Mouse (Mus musculus) CH12.LX (cell line): ENCODE measurements around the gene Ednrb. TPM values are rescaled to one million over a fixed set of nuclear protein-coding genes. Genes with fewer than 3 reads are reported as not detected.

Source experiments
- DNase-seq: peaks from one replicate; pipeline ENCODE4 v3.0.0-alpha.2; 2013; ENCODE audit errors: extremely low read depth
- H3K27ac ChIP-seq: 2 replicates; pipeline ENCODE4 v1.5.1; 2012; ENCODE audit warnings: low read depth, mild to moderate bottlenecking, control low read depth, moderate library complexity; ENCODE audit not compliant: insufficient read depth
- H3K27me3 ChIP-seq: replicated peaks from 2 replicates; pipeline ENCODE3; 2012; ENCODE audit warnings: inconsistent platforms
- H3K36me3 ChIP-seq, 2 experiments: replicated peaks in 1 of 2; 2 replicates each; pipeline versions ENCODE3 to v1.6.1; 2012; ENCODE audit warnings: inconsistent platforms in 1 of 2, low read length in 1 of 2, mild to moderate bottlenecking in 1 of 2, mixed read lengths in 1 of 2, moderate library complexity in 1 of 2; ENCODE audit not compliant: control insufficient read depth in 1 of 2, insufficient read depth in 1 of 2
- H3K4me1 ChIP-seq, 2 experiments: 2 replicates each; pipeline ENCODE4 v1.6.1; 2012; ENCODE audit warnings: inconsistent platforms in 1 of 2, moderate library complexity in 1 of 2; ENCODE audit not compliant: insufficient read depth in 2 of 2, control insufficient read depth in 1 of 2
- H3K4me2 ChIP-seq: 2 replicates; pipeline ENCODE4 v1.6.1; 2012; ENCODE audit warnings: low read depth, mild to moderate bottlenecking, control low read depth; ENCODE audit not compliant: poor library complexity, insufficient read depth, severe bottlenecking
- H3K4me3 ChIP-seq, 3 experiments: fragments of 150-350 bp in 1 of 3; sonication (generic) in 1 of 3; replicated peaks in 1 of 3; 2 replicates each; pipeline versions ENCODE3 to v1.5.1; 2011 to 2012; ENCODE audit warnings: low read depth in 2 of 3, low read length in 2 of 3, mild to moderate bottlenecking in 2 of 3, moderate library complexity in 2 of 3, control low read depth in 1 of 3, improper control_type of control experiment in 1 of 3, inconsistent platforms in 1 of 3, mixed read lengths in 1 of 3; ENCODE audit not compliant: poor library complexity in 1 of 3
- H3K79me2 ChIP-seq: replicated peaks from 2 replicates; pipeline ENCODE4 v1.6.1; 2012; ENCODE audit warnings: mild to moderate bottlenecking, moderate library complexity; ENCODE audit not compliant: control insufficient read depth, poor library complexity, insufficient read depth, severe bottlenecking; ENCODE audit errors: extremely low read depth
- H3K9ac ChIP-seq: 2 replicates; pipeline ENCODE4 v1.6.1; 2012; ENCODE audit warnings: low read depth, mild to moderate bottlenecking, control low read depth, moderate library complexity; ENCODE audit not compliant: insufficient read depth
- H3K9me3 ChIP-seq: replicated peaks from 2 replicates; pipeline ENCODE3; 2012; ENCODE audit warnings: low read length, inconsistent platforms, mixed read lengths
- BHLHE40 ChIP-seq: IDR thresholded peaks from 2 replicates; pipeline ENCODE4 v1.6.1; 2011; ENCODE audit warnings: mild to moderate bottlenecking, low read depth, low read length, improper control_type of control experiment
- CHD2 ChIP-seq: IDR thresholded peaks from 2 replicates; pipeline ENCODE4 v1.6.1; 2011; ENCODE audit warnings: low read length, improper control_type of control experiment
- CTCF ChIP-seq, 2 experiments: IDR thresholded peaks in 1 of 2; conservative IDR thresholded peaks in 1 of 2; 2 replicates each; pipeline ENCODE4 v1.5.1; 2011 to 2012; ENCODE audit warnings: low read depth in 2 of 2, low read length in 2 of 2, improper control_type of control experiment in 1 of 2, inconsistent platforms in 1 of 2, mild to moderate bottlenecking in 1 of 2, moderate library complexity in 1 of 2
- E2F4 ChIP-seq: IDR thresholded peaks from 2 replicates; pipeline ENCODE4 v1.6.1; 2011; ENCODE audit warnings: low read depth, low read length, improper control_type of control experiment; ENCODE audit not compliant: insufficient replicate concordance
- ELF1 ChIP-seq: IDR thresholded peaks from 2 replicates; pipeline ENCODE4 v1.6.1; 2014; ENCODE audit warnings: low read depth, mild to moderate bottlenecking, inconsistent platforms, low read length, improper control_type of control experiment
- EP300 ChIP-seq: IDR thresholded peaks from 2 replicates; pipeline ENCODE4 v1.6.1; 2011; ENCODE audit warnings: low read length, improper control_type of control experiment
- ETS1 ChIP-seq: conservative IDR thresholded peaks from 2 replicates; pipeline ENCODE4 v1.6.1; 2012; ENCODE audit warnings: low read depth, mild to moderate bottlenecking, inconsistent platforms, low read length, improper control_type of control experiment, moderate library complexity
- GABPA ChIP-seq: IDR thresholded peaks from 2 replicates; pipeline ENCODE4 v1.6.1; 2012; ENCODE audit warnings: low read depth, low read length, improper control_type of control experiment, inconsistent platforms; ENCODE audit not compliant: insufficient replicate concordance
- HCFC1 ChIP-seq: IDR thresholded peaks from 2 replicates; pipeline ENCODE4 v1.6.1; 2012; ENCODE audit warnings: low read depth, mild to moderate bottlenecking, inconsistent platforms, low read length, improper control_type of control experiment
- IRF4 ChIP-seq: IDR thresholded peaks from 2 replicates; pipeline ENCODE4 v1.6.1; 2014; ENCODE audit warnings: low read depth, mild to moderate bottlenecking, inconsistent platforms, low read length, improper control_type of control experiment
- JUND ChIP-seq: conservative IDR thresholded peaks from 2 replicates; pipeline ENCODE4 v1.6.1; 2011; ENCODE audit warnings: low read depth, low read length, improper control_type of control experiment
- KAT2A ChIP-seq: IDR thresholded peaks from 2 replicates; pipeline ENCODE4 v1.6.1; 2012; ENCODE audit warnings: low read length, improper control_type of control experiment, inconsistent platforms; ENCODE audit not compliant: insufficient replicate concordance
- MAFK ChIP-seq: IDR thresholded peaks from 2 replicates; pipeline ENCODE4 v1.6.1; 2011; ENCODE audit warnings: low read length, improper control_type of control experiment; ENCODE audit not compliant: insufficient replicate concordance
- MEF2A ChIP-seq: IDR thresholded peaks from 2 replicates; pipeline ENCODE4 v1.6.1; 2014; ENCODE audit warnings: low read depth, mild to moderate bottlenecking, inconsistent platforms, low read length, improper control_type of control experiment, borderline replicate concordance
- MXI1 ChIP-seq: IDR thresholded peaks from 2 replicates; pipeline ENCODE4 v1.6.1; 2011; ENCODE audit warnings: mild to moderate bottlenecking, low read depth, low read length, improper control_type of control experiment
- MYC ChIP-seq: IDR thresholded peaks from 2 replicates; pipeline ENCODE4 v1.6.1; 2011; ENCODE audit warnings: low read depth, mild to moderate bottlenecking, improper control_type of control experiment, low read length
- RCOR1 ChIP-seq: conservative IDR thresholded peaks from 2 replicates; pipeline ENCODE4 v1.6.1; 2012; ENCODE audit warnings: low read depth, mild to moderate bottlenecking, inconsistent platforms, low read length, improper control_type of control experiment
- SIN3A ChIP-seq: IDR thresholded peaks from 2 replicates; pipeline ENCODE4 v1.6.1; 2012; ENCODE audit warnings: low read length, improper control_type of control experiment, inconsistent platforms
- UBTF ChIP-seq: IDR thresholded peaks from 2 replicates; pipeline ENCODE4 v1.6.1; 2012; ENCODE audit warnings: low read depth, mild to moderate bottlenecking, inconsistent platforms, low read length, improper control_type of control experiment, moderate library complexity
- ZC3H11A ChIP-seq: IDR thresholded peaks from 2 replicates; pipeline ENCODE4 v1.6.1; 2012; ENCODE audit warnings: low read depth, mild to moderate bottlenecking, inconsistent platforms, low read length, improper control_type of control experiment
- ZMIZ1 ChIP-seq: IDR thresholded peaks from 2 replicates; pipeline ENCODE4 v1.6.1; 2012; ENCODE audit warnings: low read depth, mild to moderate bottlenecking, inconsistent platforms, low read length, improper control_type of control experiment
- ZNF384 ChIP-seq: IDR thresholded peaks from 2 replicates; pipeline ENCODE4 v1.6.1; 2012; ENCODE audit warnings: low read depth, low read length, improper control_type of control experiment, inconsistent platforms
- dilution Hi-C: fragments of 300-500 bp; cut with MboI; formaldehyde crosslinking; loops from 2 replicates; pipeline ENCODE4 v1.14.3; 2020; ENCODE audit warnings: low sequenced_read_pairs; ENCODE audit not compliant: extremely low pct_unique_long_range_greater_than_20kb, extremely low pct_ligation_motif_present
- in situ Hi-C: fragments of 300-500 bp; cut with MboI; formaldehyde crosslinking; loops from 3 replicates; pipeline ENCODE4 v1.14.3; 2019; ENCODE audit warnings: low sequenced_read_pairs, low pct_ligation_motif_present, low pct_unique_long_range_greater_than_20kb, mixed read lengths
- polyA plus RNA-seq: library from polyadenylated mRNA; unstranded; fragments of >175 nt; gene quantifications from 2 replicates; pipeline ENCODE4 v1.2.1, GENCODE M21; 2012; ENCODE audit warnings: low read depth; ENCODE audit not compliant: insufficient read length
- total RNA-seq, 2 experiments: library from RNA; depleted of rRNA; stranded (reverse); fragments of 300-350 nt in 1 of 2; fragments of >200 nt in 1 of 2; gene quantifications; 2 replicates each; pipeline ENCODE4 v1.2.3; 2012 to 2014

Ednrb gene
- total and polyA plus RNA-seq, 3 experiments: not detected

DNA sequence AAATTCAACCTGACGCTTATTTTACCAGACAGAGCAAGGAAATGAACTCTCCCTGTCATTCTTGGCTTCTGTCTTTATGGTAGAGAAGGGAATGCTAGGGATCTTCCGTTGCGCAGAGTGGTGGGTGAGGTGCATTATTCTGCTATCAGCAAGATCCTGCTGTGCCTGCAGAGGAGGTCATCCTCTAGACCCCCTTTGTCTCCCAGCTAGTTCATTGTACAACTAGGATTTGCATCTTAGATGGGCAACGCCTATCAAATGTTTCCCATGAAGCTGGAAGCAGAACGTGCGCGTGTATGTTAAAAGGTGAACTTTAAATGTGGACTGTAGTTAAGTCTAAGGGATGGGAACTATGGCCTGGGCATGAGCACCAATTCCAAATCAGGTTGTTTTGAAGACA lies 742 bp upstream of the Ednrb start:
- no peak overlapping the region for H3K9ac ChIP-seq
- in situ Hi-C loops (no loop called here), dilution Hi-C loops (no loop called here)
- no peak overlapping the region for H3K27ac ChIP-seq
- no peaks in the 10 kb centered on the region for H3K36me3 ChIP-seq
- TF ChIP-seq MAFK (no peak), ZMIZ1 (no peak), JUND (no peak)
- no peak overlapping the region for H3K4me2 ChIP-seq
- no peaks in the 10 kb centered on the region for H3K9me3 ChIP-seq
- H3K4me3 ChIP-seq: no peak overlapping the region
- H3K27me3 ChIP-seq: no peaks in the 10 kb centered on the region
- no peak for DNase-seq
- H3K4me1 ChIP-seq: peaks cover 5 to 6% of the 10 kb centered on the region in 2 experiments
- no peaks in the 10 kb centered on the region for H3K79me2 ChIP-seq

DNA sequence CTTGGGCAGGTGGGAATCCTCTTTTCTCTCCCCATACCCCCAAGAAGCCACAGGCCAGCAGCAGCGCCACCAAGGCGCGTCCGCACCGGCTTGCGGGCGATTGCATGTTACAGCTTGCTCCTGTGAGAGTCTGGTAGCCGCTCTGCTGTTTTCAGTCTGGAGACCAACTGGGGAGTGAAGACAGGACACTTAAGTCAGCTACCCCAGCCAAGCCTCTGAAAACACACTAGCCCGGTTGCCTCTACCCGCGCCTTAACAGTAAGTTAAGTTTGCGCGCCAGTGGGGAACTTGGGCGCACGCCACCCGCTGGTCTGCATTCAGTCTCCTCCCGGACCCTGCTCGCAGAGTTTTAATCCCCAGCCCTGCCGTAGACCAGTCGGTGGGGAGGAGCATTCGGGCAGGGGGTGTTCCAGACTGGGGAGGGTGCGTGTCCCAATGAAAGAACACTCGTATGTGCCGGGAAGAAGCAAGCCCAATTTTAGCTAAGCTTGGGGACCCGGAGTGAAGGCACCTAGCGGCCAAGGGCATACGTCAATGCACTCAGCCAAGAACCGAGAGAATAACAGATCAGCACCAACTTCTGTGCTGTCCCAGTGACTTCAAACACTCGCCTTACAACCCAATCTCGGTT lies 716 bp downstream of the Ednrb start:
- in situ Hi-C loops: no loop called here

DNA sequence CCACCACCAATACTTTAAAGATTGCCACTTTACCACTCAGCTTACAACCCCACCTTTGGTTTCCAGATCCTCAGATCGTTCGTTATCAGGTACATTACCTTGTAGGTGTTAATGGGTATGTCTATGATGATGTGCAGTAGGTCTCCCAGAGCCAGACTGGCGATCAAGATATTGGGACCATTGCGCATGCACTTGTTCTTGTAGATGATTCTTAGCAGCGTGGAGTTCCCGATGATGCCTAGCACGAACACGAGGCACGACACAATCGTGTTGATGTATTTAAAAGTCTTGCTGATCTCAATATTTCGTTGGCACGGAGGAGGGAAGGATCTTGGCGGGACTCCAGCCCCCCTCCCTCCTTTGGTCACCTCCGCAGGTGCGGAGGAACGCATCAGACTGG lies 1.3 kb downstream of the Ednrb start:
- Histone ChIP-seq H3K4me1 (peaks cover 5 to 6% of the 10 kb centered on the region in 2 experiments), H3K9me3 (no peaks in the 10 kb centered on the region), H3K4me2 (no peak overlapping the region), H3K9ac (no peak overlapping the region), H3K4me3 (no peak overlapping the region), H3K27ac (no peak overlapping the region), H3K79me2 (no peaks in the 10 kb centered on the region), H3K36me3 (no peaks in the 10 kb centered on the region), H3K27me3 (no peaks in the 10 kb centered on the region)
- TF ChIP-seq RCOR1: no peak
- TF ChIP-seq SIN3A: no peak
- in situ Hi-C loops (no loop called here), dilution Hi-C loops (no loop called here)
- no peak for DNase-seq

More for the DNA sequence above, 716 bp downstream of the Ednrb start:
- no peak for DNase-seq
- Histone ChIP-seq H3K9ac (no peak overlapping the region), H3K4me2 (no peak overlapping the region), H3K27me3 (no peaks in the 10 kb centered on the region), H3K4me1 (peaks cover 5 to 6% of the 10 kb centered on the region in 2 experiments), H3K36me3 (no peaks in the 10 kb centered on the region), H3K79me2 (no peaks in the 10 kb centered on the region), H3K4me3 (no peak overlapping the region), H3K27ac (no peak overlapping the region), H3K9me3 (no peaks in the 10 kb centered on the region)
- dilution Hi-C loops: no loop called here
- no peak for TF ChIP-seq ELF1
- TF ChIP-seq E2F4: no peak
- TF ChIP-seq MYC: no peak
- TF ChIP-seq SIN3A: no peak
- TF ChIP-seq ZNF384: no peak
- TF ChIP-seq GABPA: no peak
- no peak for TF ChIP-seq UBTF
- no peak for TF ChIP-seq CHD2
- TF ChIP-seq KAT2A: no peak
- TF ChIP-seq IRF4: no peak
- TF ChIP-seq ZC3H11A: no peak
- TF ChIP-seq EP300: no peak
- no peak for TF ChIP-seq MXI1
- TF ChIP-seq ETS1: no peak
- TF ChIP-seq MEF2A: no peak
- no peak for TF ChIP-seq CTCF (conservative IDR thresholded peaks at IDR 0.05 in 1 of 2, IDR thresholded peaks at IDR 0.05 in 1 of 2; ENCODE audit: low read depth in 2 of 2, low read length in 2 of 2)
- TF ChIP-seq RCOR1: no peak
- TF ChIP-seq BHLHE40: no peak
- no peak for TF ChIP-seq HCFC1
